Mouse (Mus musculus) ovary, adult 18-20 months (tissue): ENCODE results near the gene Col9a3.

Source experiments
- DNase-seq: peaks from one replicate; pipeline ENCODE4 v3.0.0; 2022; ENCODE audit warnings: low spot score, mixed read lengths

The Col9a3 gene

DNA sequence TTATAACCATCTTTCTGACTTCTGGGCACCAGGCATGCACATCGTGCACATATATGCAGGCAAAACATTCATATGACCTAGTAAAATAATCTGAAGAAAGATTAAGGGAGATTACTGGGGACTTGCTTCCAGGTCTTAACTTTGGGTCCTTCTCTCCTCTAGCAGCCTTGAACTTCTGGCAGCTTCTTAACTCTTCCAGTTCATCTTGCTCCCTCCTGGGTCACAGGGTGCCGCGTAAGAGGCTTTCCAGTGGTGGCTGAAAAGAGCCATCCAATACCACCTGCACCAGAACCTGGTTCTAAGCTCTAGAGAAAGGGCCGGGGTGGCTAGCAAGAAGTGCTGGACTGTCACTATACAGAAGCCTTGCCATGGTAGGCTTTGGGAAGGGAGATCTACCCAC lies at the start of gene Col9a3:
TSS of gene Col9a3 (plus strand) at position 301 of the 400 bp plus-strand sequence.
- DNase-seq = no peak

DNA sequence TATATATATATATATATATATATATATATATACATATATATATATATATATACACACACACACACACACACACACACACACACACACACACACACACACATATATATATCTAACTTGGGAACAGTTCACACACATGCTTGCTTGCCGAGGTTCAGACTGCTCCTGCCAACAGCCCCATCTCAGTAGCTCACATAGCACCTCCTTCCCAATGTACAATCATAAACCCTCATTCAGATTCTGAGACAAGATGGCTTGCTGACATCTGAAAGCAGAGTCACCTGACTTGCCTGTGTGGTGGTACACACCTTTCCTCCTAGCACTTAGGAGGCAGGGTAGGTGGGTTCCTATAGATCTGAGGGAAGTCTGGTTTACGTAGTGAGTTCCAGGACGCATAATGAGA lies 45.2 kb upstream of the Col9a3 start:
- DNase-seq = no peak

DNA sequence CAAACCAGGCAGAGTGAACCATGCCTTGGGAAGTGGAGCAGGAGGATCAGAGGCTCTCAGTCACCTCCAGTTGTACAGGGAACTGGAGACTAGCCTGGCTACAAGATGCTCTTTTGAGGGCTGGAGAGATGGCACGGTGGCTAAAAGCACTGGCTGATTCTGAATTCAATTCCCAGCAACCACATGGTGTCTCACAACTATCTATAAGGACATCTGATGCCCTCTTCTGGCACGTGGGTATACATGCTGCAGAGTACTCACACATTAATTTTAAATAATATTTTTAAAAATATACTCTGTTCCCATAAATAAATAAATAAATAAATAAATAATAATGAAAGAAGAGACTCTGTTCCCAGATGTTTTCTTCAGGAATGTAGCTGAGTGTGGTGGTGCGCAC lies 42.4 kb upstream of the Col9a3 start:
- DNase-seq = no peak

DNA sequence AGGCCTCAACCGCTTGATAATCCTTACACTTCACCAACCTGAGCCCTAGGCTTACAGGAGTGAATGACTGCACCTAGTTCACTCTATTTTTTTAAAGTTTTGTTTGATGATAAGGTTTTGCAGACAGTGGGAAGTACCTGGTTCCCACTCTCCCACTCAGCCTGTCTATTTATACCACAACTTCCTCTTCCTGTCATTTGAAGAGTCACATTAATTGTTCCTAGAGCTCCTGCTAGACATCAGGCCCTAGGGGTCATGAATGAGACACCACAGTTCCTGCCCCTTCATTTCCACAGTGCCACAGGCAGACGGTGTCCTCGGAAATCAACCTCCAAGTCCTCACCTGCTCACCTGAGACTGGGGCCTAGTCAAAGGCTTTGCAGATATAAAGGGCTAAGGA lies 41.1 kb upstream of the Col9a3 start:
- DNase-seq = no peak

- DNase-seq = no peak
Measured at GRCm38 (mm10) chr2:180560245-180560644, 37.3 kb upstream of the Col9a3 start.

GRCm38 (mm10) chr2:180562146-180562545 lies 35.4 kb upstream of the Col9a3 start:
- no peak for DNase-seq

GRCm38 (mm10) chr2:180563296-180563695 lies 34.3 kb upstream of the Col9a3 start:
- no peak for DNase-seq

GRCm38 (mm10) chr2:180563841-180564240 lies 33.7 kb upstream of the Col9a3 start:
- no peak for DNase-seq

DNA sequence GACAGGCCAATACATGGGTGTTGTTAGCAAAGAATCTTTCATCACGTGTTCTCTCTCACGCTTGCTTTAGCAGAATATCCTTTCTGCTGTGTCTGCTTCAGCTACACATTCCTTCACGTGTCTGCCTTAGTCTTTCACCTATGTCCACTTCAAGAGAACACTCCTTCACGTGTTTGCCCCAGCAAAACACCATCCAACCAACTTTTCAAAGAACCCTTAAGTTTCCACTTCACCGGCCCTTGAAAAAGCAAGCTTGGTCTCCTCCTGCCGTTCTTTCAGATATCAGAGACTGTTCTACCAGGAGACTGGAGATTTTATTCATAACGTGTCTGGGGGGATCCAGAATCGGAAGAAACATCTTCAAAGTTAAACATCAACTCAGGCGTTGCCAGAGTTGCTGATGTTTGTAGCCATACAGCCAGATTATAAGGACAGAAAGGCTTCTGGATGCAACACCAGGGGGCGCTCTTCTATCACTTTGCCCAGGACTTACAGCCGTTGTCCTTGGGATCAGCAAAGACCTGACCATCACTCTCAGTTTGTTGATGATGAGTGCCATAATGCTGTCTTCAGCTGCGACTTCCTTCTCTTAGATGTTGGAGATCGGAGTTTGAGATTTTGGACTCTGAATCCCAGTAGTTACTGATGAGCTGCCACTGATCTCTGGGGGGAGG lies 31.2 kb upstream of the Col9a3 start:
- no peak for DNase-seq

GRCm38 (mm10) chr2:180569028-180569643 lies 28.5 kb upstream of the Col9a3 start:
- DNase-seq = no peak

GRCm38 (mm10) chr2:180576482-180576881 lies 21.1 kb upstream of the Col9a3 start:
- no peak for DNase-seq

GRCm38 (mm10) chr2:180578686-180579085 lies 18.9 kb upstream of the Col9a3 start:
- no peak for DNase-seq

GRCm38 (mm10) chr2:180581002-180581401 lies 16.6 kb upstream of the Col9a3 start, which contains the start of gene Mrgbp:
Gene Mrgbp, plus strand, starts transcription at chr2:180581304.
- no peak for DNase-seq

DNA sequence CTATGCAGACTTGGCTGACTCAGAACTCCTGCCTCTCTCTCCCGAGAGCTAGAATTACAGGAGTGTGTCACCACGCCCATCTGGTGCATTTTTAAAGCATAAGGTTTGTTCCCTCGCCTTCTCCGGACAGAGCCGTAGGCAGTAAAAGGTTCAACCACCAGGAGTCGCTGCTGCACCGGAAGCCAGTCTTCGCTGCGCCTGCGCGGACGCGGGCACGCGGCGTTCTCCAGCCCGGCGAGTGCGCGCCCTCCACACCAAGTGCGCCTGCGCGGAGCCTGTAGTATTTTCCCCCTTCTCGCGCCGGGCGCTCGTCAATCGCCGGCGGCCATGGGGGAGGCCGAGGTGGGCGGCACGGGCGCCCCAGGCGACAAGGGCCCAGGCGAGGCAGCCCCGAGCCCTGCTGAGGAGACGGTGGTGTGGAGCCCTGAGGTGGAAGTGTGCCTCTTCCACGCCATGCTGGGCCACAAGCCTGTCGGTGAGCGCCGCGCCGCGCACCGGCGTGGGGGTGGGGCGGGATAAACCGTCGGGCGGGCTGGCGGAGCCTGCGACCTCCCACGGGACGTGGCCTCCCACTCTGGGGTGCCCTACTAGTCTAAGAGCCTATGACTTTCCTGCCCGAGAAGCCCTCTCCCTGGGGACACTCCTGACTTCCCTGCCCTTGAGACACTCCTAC lies 15.0 kb upstream of the Col9a3 start:
- DNase-seq = peak; percentile 91

DNA sequence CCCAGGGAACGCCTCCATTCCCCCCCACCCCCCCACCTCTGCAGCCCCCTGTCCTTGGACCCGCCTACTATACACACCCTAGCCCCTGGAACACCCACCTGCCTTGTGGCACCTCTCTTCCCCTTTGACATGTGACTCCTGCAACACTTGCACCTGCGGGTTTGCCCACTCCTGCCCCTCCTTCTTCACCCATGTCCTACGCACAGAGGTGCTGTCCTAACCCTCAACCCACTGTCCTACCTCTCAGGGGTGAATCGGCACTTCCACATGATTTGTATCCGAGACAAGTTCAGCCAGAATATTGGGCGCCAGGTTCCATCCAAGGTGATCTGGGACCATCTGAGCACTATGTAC lies 14.5 kb upstream of the Col9a3 start:
- no peak for DNase-seq

- DNase-seq = no peak
Measured at GRCm38 (mm10) chr2:180588736-180589122, 8.9 kb upstream of the Col9a3 start.

DNA sequence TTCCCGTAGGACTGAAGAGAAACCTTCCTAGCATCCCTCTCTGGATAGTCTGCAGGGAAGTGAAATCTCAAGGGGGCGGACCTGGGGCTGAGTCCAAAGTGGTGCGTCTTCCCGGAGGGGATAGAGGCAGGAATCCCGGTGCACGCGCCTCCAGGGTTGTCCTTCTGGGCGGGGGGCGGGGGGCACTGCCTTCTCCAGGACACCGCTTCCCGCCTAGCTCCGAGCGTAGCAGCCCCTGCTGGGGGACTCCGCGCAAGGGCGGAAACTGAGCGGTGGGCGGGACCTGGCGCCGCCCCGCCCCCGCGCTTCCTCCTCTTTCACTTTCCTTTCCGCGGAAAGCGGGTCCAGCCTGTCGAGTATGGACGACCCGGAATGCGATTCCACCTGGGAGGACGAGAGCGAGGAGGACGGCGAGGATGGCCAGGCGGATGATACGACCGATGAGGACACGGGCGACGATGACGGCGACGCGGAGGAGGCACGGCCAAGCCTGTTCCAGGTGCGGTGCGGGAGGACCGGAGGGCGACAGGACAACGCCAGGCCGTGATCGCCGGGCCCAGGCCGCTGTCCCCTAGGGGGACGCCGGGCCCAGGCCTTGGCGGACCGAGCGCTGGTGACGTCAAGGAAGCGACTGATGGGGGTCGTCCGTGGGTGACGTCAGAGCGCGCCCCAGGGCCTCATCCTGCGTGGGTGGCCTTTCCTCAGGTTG lies 8.3 kb upstream of the Col9a3 start, which contains the start of gene Ogfr:
TSS of gene Ogfr (plus strand) at position 123 of the 709 bp plus-strand sequence.
- DNase-seq = peak; percentile 63

- no peak for DNase-seq
Measured at GRCm38 (mm10) chr2:180598157-180598705, 641 bp downstream of the Col9a3 start.

DNA sequence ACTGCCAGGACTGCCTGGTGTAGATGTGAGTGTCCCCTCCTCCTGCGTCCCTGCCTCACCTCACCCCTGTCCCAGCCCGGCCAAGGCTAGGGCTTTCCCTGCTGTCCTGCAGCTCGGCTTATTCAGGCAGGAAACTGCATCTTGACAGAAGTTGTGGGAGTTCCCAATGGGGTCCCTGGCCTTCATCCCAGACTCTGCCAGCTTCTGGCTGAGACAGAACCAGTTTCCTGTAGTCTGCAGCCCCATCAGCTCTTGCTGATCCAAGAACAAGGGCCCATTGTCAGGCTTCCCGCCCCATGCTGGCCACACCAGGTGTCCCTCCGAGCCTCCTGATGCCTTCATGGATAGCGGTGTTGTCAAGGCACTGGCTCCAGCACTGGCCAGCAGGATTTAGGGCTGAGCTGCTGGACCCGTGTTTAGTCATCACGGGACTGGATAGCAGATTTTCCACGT lies 3.0 kb downstream of the Col9a3 start:
- no peak for DNase-seq

DNA sequence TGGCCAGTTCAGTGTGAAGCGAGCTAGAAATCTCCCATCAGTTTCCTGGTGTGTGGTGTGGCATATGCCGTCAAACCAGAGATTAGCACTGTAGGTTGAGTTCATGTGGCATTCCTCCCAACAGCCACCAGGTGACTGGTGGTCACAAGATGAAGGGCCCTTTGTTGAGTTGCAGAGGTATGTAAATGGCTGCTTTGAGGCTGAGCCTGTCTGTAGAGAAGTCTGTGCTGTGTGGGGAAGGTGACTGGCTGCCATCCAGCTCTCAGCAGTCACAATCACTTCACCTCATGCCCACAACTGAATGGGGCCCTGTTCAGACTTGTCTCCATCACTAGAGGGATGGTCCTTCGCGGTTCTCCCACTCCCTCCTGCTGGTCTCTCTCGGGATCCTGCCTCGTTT lies 7.2 kb downstream of the Col9a3 start:
- DNase-seq = no peak

- no peak for DNase-seq
Measured at GRCm38 (mm10) chr2:180610283-180610682, 12.7 kb downstream of the Col9a3 start.

GRCm38 (mm10) chr2:180611882-180612281 lies 14.3 kb downstream of the Col9a3 start:
- DNase-seq = no peak
